Mouse (Mus musculus) fibroblast of lung, adult 2 months (primary cell): ENCODE data around the gene Xirp1.

Experiments
- DNase-seq: peaks from one replicate; pipeline ENCODE4 v3.0.0-alpha.2; 2011; ENCODE audit warnings: low read depth

The Xirp1 gene

DNA sequence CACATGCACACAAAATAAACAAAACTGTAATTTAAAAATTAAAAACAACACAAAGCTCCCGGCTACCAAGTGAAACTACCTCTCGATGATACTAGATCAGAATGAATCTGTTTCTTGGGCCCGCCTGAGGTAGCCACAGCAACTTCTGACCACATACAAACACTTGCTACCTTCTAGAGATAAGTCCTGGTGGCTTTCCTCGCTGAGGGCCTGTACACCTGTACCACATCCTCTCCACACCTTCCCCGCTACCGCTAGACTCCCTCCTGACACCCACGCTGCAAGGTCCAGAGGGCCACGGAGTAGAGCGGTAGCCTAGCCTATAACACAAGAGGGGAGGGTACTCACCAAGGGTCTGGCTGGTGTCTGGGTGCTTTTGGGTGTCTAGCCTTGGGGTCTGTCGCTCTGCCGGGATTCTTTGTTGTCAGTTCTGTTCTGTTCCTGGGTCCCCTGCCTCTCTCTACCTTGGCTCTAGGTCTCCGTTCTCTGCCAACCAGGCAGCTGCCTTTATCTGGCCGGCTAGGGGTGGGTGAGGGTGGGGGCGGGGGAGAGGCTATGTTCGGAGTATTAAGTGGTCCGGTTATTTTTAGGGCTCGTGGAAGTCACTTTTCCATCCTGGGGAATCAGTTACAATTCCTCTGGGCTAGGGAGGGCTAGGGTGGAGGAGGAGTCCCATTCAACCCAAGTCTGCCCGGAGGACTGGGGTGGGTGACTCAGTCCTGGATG lies at the start of gene Xirp1:
TSS of gene Xirp1 (minus strand) at position 513 of the 726 bp plus-strand sequence.
- DNase-seq: no peak

DNA sequence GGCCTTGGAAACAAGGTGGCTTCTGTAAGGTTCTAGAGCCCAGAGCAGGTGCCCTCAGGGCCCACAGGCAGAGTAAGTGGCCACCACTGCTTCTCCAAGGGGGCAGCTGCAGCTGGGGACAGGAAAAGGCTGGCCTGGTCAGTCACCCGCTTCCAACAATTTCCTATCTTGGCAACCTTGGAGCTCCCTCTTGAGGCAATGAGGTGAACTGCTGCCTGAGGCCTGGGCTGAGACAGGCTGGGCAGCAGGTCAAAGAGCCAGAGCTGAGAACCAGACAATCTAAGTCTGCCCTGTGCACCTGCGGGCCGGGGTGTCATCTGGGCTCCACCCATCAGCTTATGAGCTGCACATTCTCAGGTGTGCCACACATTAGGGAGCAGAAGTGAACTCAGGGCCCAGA lies 49.8 kb upstream of the Xirp1 start:
- peak; percentile 49 for DNase-seq

DNA sequence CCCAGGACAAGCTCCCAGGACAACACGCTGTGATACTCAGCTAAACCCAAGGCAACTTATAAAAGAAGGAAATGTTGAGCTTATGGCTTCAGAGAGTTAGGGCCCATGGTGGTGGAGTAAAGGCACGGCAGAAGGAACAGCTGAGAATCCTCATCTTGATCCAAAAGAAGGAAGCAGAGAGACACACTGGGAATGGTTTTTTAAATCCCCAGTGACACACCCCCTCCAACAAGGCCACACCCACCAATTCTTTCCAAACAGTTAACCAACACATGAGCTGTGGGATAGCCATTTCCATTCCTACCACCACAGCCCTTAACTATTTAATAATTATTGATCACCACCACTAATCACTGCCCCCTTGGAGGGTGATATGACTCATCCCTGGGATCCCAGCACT lies 47.9 kb upstream of the Xirp1 start:
- no peak for DNase-seq

DNA sequence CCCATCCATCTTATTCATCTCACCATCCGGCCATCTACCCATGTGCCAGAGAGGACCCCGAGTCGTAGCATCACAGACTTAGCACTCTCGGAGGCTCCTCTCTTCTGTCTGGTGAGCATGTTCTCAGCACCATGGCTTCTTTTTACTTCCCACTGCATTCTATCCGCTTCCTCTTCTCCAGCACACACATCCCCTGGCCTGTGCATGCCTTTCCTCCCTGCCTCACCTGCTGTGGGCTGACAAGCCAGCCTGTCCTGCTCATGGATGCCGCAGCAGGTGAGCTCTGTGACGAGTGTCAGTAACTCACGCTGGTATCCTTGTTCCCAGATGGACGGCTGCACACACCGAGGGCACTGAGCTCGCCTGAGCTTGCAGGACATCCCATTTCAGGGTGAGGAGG lies 46.4 kb upstream of the Xirp1 start, which contains the start of gene Cx3cr1:
TSS of gene Cx3cr1 (minus strand) at position 101 of the 400 bp plus-strand sequence.
- no peak for DNase-seq

DNA sequence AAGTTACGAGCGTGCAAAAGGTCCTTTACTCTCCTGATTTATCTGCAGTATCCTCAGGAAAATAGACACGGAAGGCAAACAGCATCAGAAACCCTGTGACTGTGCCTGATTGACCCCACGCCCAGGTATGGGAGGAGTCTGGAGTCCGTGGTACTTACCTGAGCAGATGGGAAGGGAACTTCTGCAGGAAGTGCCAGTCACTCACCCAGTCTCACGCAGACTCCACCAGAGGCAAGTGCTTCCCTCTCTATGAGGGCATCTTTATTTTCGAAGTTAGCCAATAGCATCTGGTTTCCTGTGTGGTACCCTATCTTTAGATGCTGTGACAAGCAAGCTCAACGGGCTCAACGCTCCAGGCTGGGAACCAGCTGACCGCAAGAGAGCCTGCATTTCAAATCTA lies 44.6 kb upstream of the Xirp1 start:
- DNase-seq: no peak

DNA sequence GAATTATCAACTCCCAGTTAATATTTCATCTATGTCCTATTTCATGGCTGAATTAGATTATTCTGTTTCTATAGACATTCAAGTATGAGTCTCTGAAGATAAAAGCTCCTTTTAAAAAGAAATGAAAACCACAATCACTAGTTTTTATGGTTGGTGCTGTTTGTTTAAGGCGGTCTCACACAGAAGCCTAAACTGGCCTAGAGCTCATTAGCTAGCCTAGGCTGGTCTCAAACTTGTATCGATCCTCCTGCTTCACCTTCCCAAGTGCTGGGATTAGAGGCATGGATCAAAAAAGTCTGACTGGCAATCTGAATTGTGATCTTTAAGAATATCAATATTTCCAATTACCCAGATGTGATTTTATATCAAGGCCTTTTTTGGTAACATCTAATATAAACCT lies 44.2 kb upstream of the Xirp1 start:
- no peak for DNase-seq

DNA sequence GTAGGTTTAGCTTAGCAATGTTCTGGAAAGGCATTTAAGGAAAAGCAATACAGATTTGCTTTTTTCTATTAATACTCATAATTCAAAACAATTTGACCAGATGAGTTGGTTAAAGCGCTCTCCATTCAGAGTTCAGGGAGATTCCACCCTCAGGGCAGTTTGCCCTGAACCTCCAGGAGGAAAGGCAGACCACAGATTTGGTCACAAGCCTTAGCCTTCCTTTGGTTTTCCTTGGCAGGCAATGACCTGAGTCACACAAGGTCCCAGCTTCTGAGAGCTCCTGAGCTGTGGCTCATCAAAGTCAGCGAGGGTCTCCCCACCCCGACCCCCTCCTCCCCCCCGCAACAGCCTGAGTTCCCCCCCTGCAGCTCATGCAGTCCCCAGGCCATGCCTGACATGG lies 40.9 kb upstream of the Xirp1 start:
- peak; percentile 74 for DNase-seq

DNA sequence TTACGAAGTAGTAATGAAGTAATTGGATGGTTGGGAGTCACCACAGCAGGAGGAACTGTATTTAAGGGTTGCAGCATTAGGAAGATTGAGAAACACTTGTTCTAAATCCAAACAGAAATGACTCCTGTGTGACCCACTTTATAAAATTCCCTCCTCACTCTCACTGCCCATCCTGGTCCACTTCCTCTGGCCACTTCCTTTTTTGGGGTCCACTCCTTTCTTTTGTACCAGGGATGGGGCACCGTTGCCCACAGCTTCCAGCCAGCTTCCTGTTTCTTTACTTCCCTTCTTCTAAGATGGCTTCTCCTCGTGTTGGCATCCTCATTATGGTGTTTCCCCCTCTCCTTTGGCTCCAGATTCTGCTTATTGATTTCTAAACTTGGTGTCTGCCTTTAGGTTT lies 35.3 kb upstream of the Xirp1 start:
- no peak for DNase-seq

DNA sequence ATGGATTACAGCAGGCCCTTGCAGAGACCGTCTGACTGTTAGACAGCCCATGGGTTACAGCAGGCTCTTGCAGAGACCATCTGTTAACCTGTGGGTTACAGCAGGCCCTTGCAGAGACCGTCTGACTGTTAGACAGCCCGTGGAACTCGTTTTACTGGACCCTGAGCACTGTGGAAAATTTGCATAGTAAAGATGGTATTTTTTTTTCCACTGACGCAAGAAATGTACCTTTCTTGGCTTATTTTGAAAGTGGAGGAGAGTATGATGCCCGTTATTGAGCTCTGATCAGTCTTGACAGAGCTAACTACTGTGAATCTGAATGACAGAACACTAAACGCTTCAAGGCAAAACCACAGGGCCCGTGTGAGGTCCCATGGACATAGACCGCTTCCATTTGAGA lies 32.8 kb upstream of the Xirp1 start:
- DNase-seq: no peak

DNA sequence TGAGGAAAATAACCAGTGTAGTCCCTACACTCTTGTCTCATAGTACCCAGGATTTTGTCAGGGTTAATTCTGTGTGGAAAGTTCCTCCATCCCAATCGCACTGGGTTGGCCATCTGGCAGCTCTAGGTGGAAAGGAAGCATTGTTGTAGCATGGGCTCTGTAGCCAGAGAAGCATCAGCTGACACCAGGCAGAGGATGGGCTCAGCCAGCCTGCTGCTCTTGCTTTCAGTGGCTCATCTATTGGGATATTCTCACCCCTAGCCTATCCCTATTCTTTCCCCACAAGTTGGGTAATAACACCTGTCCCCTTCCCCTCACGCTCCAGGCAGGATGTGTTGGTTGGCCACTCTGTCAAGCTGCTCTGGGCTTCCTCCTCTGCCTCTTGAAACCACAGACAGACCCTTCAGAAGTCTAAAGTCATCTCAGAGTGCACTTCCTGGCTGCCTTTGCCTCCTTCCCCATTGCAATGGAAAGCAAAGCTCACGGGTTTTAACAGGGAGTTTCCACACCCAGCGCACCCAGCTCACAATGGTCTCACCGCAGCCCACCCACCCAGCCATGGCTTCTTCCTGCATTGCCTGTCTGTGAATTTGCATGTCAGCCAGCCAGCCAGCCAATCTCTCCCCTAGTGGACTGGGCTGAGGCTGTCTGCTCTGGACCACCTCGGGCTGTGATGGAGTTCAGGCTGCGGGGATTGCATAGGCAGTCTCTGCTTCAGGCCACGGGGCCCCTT lies 31.3 kb upstream of the Xirp1 start:
- DNase-seq: no peak

DNA sequence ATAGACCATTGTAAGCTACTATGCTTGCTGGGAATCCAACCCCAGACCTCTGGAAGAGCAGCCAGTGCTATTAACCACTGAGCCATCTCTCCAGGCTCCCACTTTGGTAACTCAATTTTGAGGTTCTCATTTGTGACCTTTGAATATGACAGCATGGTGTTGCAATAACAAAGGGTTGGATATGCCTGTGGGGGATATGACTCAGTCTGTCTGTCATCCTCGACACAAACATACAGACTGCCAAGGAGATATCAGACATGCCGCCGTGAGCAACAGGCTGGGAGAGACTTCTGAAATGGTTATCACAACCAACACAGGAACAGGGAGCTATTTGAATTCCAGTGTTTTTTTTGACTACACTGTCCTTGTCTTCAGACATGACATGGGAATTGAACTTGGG lies 26.0 kb upstream of the Xirp1 start:
- DNase-seq: peak; percentile 67

DNA sequence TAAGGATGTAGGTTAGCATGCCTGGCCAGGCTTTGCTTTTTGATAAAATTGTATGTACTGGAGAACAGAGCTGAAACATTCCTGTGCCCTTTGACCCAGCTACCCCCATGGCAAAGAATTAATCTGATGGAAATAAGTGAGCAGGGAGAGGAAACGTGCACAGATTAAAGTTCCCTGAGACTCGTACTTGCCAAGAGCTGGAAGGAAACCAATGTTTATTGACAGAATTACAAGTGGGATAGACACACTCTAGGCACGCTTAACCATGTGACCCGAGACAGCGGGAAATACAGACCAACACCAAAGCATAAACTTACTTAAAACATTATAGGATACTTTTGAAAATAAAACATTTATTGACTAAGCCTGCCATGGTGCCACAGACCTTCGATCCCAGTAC lies 25.1 kb upstream of the Xirp1 start:
- no peak for DNase-seq

DNA sequence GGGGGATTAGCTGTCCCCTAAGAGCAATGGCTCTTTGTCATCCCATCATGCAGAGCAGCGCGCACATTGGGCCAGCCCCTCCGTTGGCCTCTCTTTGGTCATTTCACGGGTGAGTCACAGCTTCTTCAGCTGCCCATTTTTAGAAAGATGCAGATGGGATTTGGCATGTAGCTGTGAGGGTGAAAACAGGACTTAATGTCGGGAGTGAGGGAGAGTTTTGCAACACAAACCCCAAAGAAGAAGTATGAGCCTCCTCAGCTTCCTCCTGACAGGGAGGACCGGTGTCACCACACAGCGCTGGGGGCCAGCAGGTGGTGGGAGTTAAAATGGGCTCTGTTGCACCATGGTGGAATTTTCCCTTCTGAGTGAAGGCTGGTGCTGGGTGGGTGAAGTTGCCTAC lies 19.7 kb upstream of the Xirp1 start:
- peak; percentile 29 for DNase-seq

DNA sequence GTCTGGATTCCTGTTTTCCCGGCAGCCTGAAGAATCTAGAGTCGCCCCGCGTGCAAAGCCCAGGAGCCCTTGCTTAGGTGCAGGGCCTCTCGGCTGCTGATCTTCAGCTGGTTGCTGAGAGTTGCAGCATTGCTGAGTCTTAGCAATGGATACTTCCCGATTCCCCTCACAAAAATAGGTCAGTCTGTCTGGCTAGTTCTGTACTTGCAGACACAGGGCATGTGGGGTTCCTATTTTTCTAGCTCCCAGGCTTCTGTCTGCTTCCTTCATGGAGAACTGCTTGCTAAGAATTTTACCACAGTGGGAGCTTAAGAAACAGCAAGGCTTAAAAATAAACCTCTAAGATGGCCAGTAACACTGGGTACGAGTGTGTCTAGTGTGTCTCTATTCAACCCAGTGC lies 14.0 kb upstream of the Xirp1 start:
- no peak for DNase-seq

DNA sequence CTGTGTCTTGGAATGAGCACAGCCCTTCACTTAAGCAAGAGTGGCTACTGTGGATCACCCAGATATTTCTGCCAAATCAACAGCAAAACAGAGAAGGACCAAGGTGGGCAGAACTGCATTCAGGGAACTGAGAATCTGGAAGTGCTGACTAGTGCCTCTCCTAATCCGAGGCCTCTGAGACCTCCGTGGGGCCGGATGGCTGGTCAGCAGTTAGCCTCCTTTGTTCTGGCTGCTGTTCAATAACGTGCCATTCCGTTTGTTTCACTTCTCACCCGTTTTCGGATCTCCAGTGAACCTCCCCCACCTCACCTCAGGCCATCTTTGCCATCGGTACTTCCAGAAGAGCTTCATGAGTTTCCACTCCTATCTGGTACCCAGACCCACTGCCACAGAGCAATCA lies 11.0 kb upstream of the Xirp1 start:
- DNase-seq: no peak

DNA sequence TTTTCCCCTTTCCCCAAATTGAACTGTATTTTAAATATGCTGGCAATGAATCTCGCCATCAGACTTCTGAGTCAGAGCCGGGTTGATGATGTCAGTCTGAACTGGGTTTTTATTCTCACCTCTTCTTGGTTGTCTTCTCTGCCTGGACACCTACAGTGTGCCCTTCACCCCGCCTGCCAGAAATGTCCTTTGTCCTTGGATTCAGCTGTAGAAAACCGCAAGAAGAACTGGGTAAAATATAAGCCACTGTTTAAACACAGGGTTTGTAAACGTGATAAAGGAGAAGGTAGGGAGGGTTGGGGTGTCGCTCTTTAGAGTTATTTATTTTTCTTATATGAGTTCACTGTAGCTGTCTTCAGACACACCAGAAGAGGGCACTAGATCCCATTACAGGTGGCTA lies 9.3 kb upstream of the Xirp1 start:
- DNase-seq: no peak

DNA sequence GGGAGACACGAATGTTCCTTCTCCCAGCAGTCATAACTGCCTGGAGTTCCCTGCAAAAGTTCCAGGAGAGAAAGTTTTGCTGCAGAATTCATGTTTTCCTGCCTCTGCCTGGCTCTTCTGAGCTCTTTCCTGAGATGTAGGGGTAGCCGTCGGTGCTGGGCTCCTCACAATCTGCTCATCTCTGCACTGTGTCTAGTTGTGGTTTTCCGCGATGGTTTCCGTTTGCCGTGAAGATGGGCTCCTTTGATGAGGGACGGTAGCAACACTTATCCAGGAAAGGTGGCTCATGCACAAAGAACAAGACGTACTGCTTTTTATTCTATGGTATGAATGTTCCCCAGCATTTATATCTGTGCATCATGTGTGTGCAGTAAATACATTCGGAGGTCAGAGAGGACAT lies 7.0 kb upstream of the Xirp1 start:
- no peak for DNase-seq

DNA sequence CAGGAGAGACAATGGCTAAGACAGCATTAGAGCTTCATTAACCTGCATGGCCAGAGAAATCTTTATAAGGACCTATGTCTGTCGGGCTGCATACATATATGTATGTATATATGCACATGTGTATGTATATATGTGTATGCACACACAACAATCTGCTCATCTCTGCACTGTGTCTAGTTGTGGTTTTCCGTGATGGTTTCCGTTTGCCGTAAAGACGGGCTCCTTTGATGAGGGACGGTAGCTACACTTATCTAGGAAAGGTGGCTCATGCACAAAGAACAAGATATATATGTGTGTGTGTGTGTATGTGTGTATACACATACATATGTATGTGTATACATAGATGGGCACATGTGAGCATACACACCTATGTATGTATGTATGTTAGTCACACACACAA lies 6.5 kb upstream of the Xirp1 start:
- DNase-seq: no peak

DNA sequence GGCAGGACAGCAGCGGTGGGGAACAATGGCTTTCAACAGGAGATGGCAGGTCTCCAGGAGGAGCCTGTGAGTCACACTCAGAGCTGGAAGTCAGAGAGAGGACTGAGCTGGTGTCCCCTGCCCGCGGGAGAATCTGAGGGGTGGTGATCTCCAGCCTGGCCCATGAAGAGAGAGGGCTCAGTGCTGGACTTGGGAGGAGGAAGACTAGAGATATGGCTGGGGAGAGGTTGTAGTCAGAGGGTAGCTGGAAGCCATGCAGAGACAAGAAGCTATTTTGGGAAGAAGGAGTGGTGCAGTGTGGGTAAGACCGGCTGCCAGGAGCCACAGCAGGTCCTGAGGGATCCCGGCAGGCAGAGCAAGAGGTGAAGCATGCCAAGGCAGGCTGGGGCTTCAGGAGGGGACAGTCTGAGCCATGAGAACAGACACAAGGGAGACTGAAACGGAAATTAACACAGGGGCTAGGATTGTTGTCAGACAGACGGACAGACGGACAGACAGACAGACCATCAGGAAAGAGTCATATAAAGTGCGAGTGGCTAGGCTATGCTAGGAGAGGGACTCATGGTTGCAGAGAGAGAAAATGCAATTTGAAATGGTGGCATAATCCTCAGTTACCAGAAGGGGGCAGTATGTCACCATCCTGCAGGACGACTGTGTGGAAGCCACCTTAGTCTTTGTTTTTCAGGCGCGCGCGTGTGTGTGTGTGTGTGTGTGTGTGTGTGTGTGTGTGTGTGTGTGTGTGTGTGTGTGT lies 4.2 kb upstream of the Xirp1 start:
- DNase-seq: peak; percentile 65

DNA sequence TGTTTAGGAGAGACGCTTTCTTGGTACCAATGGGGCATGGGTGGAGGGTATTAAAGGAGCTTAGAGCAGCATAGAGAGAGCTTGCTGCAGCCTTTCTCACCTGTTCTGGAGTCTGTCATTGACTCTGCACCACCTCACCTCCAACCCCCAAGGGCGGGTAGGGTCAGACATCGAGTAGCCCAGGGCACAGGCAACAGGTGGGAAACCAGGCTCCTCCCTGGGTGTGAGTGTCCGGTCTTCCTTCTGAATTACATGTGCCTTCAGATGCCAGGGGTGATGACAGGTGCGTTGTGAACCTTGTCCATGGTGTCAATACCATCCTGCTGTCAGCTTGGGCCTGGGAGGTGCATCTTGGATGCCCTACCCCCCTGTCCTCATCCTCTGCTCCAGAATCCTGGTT lies 1.2 kb upstream of the Xirp1 start:
- no peak for DNase-seq

DNA sequence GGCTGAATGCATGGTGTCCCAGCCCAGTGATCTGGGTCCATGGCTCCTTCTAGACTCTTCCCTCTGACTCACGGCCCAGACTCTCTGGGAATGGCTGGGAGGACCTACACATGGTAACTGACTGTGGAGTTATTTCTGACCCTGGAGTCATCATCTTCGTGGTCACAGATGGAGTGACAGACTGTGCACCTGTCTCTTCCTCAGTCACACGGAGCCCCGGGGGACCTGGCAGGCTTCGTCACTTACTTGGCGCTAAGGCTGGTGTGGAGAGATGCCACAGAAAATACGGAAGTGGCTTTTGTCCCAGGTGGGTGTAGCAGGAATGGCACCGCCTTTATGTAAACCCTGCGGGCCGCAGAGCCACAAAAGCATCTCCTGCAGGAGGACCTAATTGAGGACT lies 773 bp upstream of the Xirp1 start:
- no peak for DNase-seq

DNA sequence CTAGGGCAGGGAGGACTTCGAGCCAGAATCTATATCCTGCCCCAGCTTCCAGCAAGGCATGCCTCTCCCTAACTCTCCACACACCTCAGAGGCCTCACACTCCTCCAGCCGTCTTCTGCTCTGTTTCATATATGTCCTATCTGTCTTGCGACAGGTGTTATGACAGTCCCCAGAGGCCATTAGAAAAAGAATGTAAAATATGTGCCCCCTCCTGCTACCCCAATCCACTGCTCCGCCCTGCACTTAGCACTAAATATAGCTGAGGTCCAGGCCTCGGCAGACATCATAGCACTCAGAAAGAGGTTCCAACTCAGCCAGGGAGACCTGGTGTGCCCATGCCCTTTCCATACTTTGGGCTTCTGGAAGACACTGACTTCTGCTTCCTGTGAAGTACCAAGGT lies 2.2 kb downstream of the Xirp1 start:
- DNase-seq: no peak

DNA sequence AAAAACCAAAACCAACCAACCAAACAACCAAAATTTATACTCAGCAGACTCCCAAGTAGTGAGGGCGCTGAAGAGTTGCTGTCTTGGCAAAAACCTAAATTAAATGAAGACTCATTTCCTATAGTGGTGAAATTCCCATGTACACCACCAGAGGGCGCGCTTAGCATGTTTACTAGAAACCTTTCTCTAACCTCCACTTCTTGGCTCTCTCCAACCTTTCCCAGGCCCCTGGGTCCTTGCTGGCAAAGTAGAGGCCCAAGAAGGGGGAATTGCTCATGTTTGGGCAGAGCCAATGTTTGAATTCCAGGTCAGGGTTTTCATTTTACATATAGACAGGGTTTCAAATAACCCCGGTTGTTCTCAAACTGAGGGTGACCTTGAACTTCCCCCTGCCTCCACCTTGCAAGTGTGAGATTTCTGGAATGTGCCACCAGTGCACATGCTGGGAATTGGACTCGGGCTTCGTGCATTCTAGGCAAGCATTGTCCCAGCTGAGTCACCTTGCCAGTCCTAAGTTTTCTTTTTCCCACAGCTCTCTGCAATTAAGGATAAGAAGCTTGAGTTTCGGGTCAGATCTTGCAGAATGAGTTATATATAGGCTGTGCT lies 3.0 kb downstream of the Xirp1 start:
- peak; percentile 67 for DNase-seq
